Mouse (Mus musculus) heart, adult 18-20 months (tissue): ENCODE results near the gene Ccdc69. TPM values are rescaled to one million over a fixed set of nuclear protein-coding genes. Genes with fewer than 3 reads are reported as not detected.
A peak's percentile ranks its signal among the peaks of the same experiment; 100 is the strongest.
"Not testable (repeated sequence)": the region's sequence is repeated elsewhere in the genome, so short reads cannot be mapped to it uniquely, and the experiment has no call there.

ENCODE experiments used
- DNase-seq, 2 experiments: peaks; one replicate each; pipeline ENCODE4 v3.0.0; 2021 to 2022; ENCODE audit warnings: mixed read lengths in 1 of 2
- total RNA-seq, 2 experiments: library from RNA; stranded (reverse); gene quantifications; 2 replicates each; pipeline ENCODE4 v1.2.3; 2021

Ccdc69 gene
- total RNA-seq, 2 experiments from 2014 or later = 5.3 to 8.3 TPM

GRCm38 (mm10) chr11:55097463-55098188, 19.7 kb upstream of the Ccdc69 start, which contains the start of gene Gm2a:
TSS of gene Gm2a (plus strand) at chr11:55098115.
- DNase-seq = peak; percentile 95 to 97

DNA sequence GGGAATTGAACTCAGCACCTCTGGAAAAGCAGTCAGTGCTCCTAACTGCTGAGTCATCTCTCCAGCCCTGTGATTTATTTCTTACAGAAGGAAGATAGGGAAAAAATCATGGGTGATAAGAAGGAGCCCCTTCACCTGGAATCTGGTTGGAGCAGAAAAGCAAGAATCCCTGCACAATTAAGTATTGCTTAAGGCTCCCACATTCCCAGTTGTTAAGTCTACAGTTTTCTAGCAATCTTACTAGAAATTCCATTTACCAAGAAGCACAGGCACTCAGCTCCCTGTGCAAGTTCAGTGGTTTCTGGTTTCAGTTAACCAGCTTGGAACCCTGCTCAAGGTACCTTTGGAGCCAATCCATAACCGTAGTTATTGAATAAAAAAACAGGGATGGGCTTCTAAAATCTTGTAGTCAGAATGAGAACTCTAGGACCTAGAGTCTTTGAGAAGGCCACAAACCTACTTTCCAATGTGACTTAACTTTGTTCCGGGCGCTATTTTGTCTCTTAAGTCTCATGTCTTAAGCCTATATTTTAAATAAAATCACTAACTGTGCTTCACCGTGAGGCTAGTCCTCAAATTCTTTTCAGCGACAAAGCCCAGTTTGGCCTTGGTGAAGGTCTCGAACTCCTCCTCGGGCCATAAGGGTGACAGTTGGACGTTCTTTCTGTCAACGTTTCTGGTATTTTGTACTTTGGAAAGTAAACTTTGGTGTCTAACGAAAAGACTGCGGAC, 19.0 kb upstream of the Ccdc69 start:
- DNase-seq = no peak

- DNase-seq = not testable (repeated sequence)
Measured at GRCm38 (mm10) chr11:55096296-55096695, 18.4 kb upstream of the Ccdc69 start.

DNA sequence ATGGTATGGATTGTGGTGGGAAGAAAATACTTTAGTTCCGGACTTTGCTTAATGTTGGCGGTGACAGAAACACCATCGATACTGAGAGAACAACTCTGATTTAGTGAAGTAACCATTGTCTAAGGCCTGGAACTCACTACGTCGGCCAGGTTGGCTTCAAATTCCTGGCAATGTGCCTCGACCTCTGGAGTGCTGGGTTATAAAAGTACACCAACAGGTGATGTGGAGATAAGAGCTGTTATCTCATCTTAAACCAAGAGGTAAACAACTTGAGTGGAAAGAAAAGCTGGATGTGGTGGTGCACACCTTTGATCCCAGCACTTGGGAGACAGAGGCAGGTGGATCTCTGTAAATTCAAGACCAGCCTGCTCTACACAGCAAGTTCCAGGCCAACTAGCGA, 15.2 kb upstream of the Ccdc69 start:
- no peak for DNase-seq

GRCm38 (mm10) chr11:55089892-55090291, 12.0 kb upstream of the Ccdc69 start:
- no peak for DNase-seq

DNA sequence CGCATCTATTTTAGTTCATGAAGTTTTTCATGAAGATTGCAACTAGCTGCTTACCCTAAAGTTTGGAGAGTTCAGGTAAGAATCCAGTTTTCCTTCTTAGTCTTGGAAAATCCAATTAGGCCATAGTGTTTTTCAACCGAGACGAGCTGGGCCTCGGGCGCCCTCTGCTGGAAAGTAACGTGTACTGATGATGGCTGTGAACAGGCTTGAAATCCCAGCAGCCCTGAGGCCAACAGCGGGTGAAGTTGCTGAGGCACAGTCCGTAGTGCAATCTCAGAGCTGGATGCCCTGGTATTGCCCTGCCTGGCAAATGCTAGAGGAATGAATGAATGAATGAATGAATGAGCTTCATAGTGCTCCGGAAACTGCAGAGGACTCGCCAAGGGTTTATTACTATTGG, 9.1 kb upstream of the Ccdc69 start:
- peak; percentile 68 to 87 for DNase-seq

GRCm38 (mm10) chr11:55085396-55085795, 7.5 kb upstream of the Ccdc69 start:
- peak; percentile 51 to 69 for DNase-seq

DNA sequence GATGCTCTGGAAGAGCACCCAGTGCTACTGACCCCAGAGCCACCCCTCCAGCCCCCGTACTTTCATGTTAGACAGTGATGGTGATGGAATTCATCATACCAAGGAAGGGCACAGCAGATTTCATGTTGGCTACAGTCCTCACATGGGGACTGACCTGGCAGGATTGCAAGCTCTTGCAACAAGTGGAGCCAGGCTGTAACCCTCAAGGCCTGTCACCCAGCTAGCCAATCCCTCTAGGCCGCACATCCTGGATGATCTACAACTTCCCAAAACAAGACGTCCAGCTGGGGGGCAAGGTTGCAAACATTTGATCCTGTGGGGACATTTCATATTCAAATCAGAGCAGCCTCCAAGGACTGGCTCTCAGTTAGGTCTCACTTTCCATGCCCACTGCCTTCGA, 6.7 kb upstream of the Ccdc69 start:
- peak; percentile 42 to 47 for DNase-seq

- DNase-seq = no peak
Measured at GRCm38 (mm10) chr11:55081206-55081605, 3.3 kb upstream of the Ccdc69 start.

DNA sequence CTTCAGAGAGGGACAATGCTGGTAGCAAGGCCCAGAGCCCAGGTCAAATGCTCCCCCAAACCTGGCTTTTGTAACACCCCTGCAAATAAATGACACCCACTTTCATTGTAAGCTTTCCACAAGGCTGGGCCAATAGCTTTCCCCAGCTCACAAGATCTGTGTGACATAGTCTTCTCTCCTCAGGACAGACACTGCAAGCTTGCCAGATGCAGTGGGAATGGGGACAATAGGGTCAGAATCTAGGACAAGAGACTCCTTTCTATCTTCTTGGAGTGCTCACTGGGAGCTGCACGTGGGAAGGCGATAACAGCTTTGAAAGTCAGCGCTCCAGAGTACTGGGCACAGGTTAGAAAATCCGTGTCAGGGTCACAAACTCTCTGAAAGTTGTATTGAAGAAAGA, 1.2 kb upstream of the Ccdc69 start:
- no peak for DNase-seq

GRCm38 (mm10) chr11:55078502-55078901, 571 bp upstream of the Ccdc69 start:
- peak in 1 of 2 experiments; percentile 15 for DNase-seq

DNA sequence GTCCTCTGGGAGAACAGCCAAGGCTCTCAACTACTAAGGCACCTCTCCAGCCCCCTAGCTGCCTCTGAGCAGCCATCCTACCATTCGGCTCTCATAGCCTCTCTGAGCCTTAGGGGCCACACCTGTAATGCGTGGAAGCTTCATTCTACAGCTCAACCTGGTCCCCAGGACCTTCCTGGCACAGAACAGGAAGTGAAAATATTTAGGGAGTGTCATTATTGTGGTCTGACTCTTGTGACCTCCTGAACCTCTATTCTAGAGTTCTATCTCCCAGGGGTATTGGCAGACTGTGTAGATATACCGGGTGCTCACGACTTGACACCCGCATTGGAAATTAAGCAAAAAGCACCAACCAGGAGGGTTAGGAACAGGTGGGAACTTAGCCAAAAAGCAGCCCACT, 1.7 kb downstream of the Ccdc69 start:
- peak in 1 of 2 experiments; percentile 14 for DNase-seq

DNA sequence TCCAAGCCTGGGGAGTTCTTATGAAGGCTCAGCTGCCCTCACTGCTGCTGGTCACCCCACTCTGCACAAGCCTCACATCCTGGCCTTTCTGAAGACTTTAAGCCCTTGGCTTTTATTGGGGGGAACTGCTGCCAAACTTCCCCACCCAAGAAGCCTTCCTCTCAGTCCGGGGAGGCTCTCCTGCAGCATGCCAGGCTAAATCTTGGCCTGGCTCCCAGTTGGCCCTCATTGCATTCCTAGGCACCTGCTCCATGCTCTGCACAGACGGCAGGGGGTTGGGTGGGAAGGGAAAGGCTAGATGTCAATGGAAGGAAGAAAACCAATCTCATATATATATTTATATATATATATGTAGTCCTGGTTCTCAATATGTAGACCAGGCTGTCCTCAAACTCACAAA, 2.3 kb downstream of the Ccdc69 start:
- peak; percentile 55 to 63 for DNase-seq

- peak in 1 of 2 experiments; percentile 18 for DNase-seq
Measured at GRCm38 (mm10) chr11:55073191-55073590, 4.7 kb downstream of the Ccdc69 start.

DNA sequence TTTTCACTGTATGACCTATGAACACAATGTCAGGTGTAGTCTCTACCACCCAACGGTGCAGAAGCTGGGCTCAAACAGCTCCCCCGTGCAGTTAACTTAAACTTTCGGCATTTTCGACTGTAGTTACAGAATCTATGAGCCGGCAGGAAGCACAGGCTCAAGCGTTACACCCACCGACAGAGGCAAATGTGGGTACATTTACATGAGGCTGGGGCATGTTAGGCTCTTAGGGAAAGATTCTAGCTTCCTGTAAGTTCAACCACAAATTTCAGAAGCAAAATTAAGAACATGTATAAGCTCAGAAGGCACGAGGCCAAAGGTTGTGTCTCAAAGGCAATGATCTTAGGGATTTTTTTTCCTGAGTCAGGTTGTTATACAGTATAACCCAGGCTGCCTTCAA, 5.5 kb downstream of the Ccdc69 start:
- no peak for DNase-seq

DNA sequence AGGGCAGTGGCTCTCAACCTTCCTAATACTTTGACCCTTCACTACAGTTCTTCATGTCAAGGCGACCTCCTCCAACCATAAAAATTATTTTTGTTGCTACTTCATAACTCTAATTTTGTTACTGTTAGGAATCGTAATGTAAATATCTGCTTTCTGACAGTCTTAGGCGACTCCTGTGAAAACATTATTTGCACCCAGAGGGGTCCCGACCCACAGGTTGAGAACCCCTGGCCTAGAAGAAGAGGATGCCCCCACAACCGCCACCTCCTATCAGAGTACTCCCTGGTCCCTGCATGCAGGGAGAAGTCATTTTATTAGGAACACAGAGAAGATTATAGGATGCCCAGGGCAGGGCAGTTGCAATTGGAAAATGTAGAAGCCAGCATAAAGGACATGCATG, 6.6 kb downstream of the Ccdc69 start:
- DNase-seq = no peak

DNA sequence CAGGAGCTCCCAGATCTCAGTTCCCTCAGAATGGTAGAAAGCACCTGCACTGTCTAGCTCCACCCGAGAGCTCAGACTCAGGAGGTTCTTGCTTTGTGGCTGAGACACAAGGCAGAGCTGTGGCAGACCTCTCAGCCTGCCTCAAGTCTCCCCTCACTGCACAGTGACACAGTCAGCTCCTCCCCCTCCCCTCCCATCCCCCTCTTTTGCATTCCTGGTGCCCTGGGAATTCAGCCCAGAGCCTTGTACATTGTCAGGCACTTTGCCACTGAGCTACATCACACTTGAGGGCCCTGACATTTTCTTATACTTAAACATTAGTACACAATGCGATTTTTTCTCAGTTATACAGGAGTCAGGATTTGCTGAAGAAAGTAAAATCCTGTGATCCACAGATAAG, 8.9 kb downstream of the Ccdc69 start:
- DNase-seq = peak; percentile 28 to 38

GRCm38 (mm10) chr11:55066921-55067320, 11.0 kb downstream of the Ccdc69 start:
- DNase-seq = no peak

- DNase-seq = no peak
Measured at GRCm38 (mm10) chr11:55062856-55063255, 15.1 kb downstream of the Ccdc69 start.

GRCm38 (mm10) chr11:55060802-55061201, 17.1 kb downstream of the Ccdc69 start:
- DNase-seq = no peak

DNA sequence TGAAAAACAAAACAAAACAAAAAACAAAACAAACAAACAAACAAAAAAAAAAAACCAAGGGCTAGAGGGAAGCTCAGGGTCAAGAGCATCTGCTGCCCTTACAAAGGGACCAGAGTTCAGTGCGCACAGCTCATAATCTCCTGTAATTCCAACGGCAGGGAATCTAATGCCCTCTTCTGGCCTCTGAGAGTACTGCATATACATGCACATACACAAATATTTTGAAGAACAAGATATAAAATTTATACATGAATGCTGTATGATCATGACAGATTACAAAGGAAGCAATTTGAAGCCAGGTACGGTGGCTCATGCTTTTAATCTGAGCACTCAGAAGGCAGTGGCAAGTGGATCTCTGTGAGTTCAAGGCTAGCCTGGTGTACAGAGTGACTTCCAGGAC, 20.4 kb downstream of the Ccdc69 start:
- DNase-seq = no peak

DNA sequence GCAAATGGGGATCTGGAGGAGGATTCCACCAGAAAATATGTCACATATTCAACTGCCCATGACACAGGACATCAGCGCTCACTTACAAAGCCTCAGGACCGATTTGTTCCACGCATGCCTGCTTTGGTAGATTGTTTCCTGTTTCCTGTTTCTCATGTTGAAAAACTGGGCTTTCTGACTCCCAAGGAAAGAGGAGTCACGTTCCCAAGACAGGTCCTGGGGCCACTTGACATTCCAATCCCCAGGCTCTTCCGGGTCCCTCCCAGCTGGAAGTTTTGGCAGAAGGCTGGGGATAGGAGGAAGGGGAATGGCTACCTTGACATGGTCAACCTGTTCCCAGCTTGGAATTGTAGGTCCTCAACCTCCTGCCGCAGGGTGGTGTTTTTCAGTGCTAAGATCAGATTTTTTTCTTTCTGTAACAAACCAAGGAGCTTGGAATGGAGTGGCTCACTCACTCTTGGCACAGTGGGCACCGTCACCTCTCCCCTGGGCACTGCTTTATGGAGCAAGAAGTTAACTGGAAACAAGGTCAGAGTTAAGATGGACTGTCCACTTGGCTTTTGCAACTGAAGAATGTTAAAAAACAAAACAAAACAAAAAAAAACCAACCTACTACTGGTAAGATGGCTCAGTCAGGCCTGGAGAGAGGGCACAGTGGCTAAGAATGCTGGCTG, 27.0 kb downstream of the Ccdc69 start:
- no peak for DNase-seq

GRCm38 (mm10) chr11:55046600-55046999, 31.3 kb downstream of the Ccdc69 start:
- DNase-seq = peak; percentile 61 to 73
